Mouse (Mus musculus): ENCODE results near the gene Tll1.

DNA sequence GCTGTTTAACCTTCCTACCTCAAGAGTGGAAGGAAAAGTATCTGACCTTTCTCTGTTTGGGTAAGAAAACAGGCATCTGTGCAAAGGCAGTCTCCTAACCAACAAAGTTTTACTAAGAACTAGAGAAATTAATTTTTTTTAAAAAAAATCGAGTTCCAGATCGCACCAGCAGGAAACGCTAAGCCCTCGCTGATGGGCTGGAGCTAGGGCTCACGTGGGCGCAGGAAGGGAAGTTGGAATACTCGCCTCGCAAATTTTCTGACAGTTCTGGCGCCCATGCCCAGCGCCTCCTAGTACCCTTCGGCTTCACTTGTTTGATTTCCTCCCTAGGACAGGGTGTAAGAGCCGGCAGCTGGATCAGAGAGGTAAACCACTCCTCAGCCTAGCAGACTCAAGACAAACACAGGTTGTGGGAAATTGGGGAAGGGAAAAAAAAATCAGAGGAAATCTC lies 365 bp upstream of the Tll1 start:
- TF ChIP-seq POLR2AphosphoS2 (IDR thresholded peaks at IDR 0.05; ENCODE audit: insufficient read length, low read depth), result no peak
- no peak for TF ChIP-seq E2F4 (IDR thresholded peaks at IDR 0.05; ENCODE audit: insufficient read depth)
- TF ChIP-seq POLR2A (IDR thresholded peaks at IDR 0.05; ENCODE audit: insufficient read length, low read depth), result no peak
- no peak for TF ChIP-seq CEBPB (IDR thresholded peaks at IDR 0.05; ENCODE audit: insufficient read depth, poor library complexity, severe bottlenecking)
- TF ChIP-seq MYOD1 (IDR thresholded peaks at IDR 0.05; ENCODE audit: control insufficient read depth in 1 of 3, insufficient read length in 2 of 3, low read depth in 2 of 3), result no peak
- no peak for TF ChIP-seq MAX (IDR thresholded peaks at IDR 0.05; ENCODE audit: low read depth)
- no peak for TF ChIP-seq TCF12 (IDR thresholded peaks at IDR 0.05; ENCODE audit: insufficient read depth, poor library complexity, severe bottlenecking)
- TF ChIP-seq SRF (IDR thresholded peaks at IDR 0.05; ENCODE audit: control insufficient read depth, insufficient read length, low read depth), result no peak
- TF ChIP-seq TCF3 (IDR thresholded peaks at IDR 0.05; ENCODE audit: insufficient read length, low read depth), result no peak

All from myocyte (in vitro differentiated cells).